Mouse (Mus musculus) G1E (cell line): ENCODE measurements at regions not wholly inside any gene's neighbourhood (a gene's known extent, or its start where the extent isn't known, plus 50 kb on each side); places are given as distances from the start of the nearest gene placed in this dataset.

Source experiments
- ATAC-seq: 2 replicates; pipeline ENCODE4 v1.8.0; 2016; ENCODE audit warnings: mild to moderate bottlenecking; ENCODE audit not compliant: insufficient number of reproducible peaks, poor library complexity, low FRiP score, severe bottlenecking; ENCODE audit errors: extremely low read depth
- DNase-seq: peaks from one replicate; pipeline ENCODE4 v3.0.0; 2012; ENCODE audit warnings: low spot score
- H3K27me3 ChIP-seq: 2 replicates; pipeline ENCODE4 v1.6.1; 2012; ENCODE audit warnings: mild to moderate bottlenecking, low read length, inconsistent platforms; ENCODE audit not compliant: insufficient read depth
- H3K36me3 ChIP-seq: replicated peaks from 2 replicates; pipeline ENCODE3; 2012; ENCODE audit warnings: mild to moderate bottlenecking, inconsistent platforms
- H3K4me1 ChIP-seq: 2 replicates; pipeline ENCODE4 v1.6.1; 2012; ENCODE audit warnings: low read depth, low read length, inconsistent platforms, mixed read lengths; ENCODE audit not compliant: insufficient read depth
- H3K4me3 ChIP-seq: 2 replicates; pipeline ENCODE4 v1.5.1; 2012; ENCODE audit warnings: low read depth, mild to moderate bottlenecking, inconsistent platforms, low read length, moderate library complexity, mixed read lengths
- H3K9me3 ChIP-seq: replicated peaks from 2 replicates; pipeline ENCODE4 v1.6.1; 2012; ENCODE audit warnings: inconsistent platforms
- CTCF ChIP-seq: IDR thresholded peaks from 2 replicates; pipeline ENCODE4 v1.5.1; 2012; ENCODE audit warnings: low read depth, low read length, inconsistent platforms, mixed read lengths
- GATA1 ChIP-seq: IDR thresholded peaks from 2 replicates; pipeline ENCODE4 v1.6.1; 2012; ENCODE audit warnings: borderline replicate concordance, low read length, inconsistent platforms, mixed read lengths
- GATA2 ChIP-seq: IDR thresholded peaks from 2 replicates; pipeline ENCODE4 v1.6.1; 2012; ENCODE audit warnings: low read depth, low read length, inconsistent platforms, borderline replicate concordance
- POLR2AphosphoS5 ChIP-seq: IDR thresholded peaks from 2 replicates; pipeline ENCODE4 v1.6.1; 2012; ENCODE audit warnings: low read depth, low read length, inconsistent platforms; ENCODE audit not compliant: insufficient replicate concordance
- TAL1 ChIP-seq: conservative IDR thresholded peaks from 2 replicates; pipeline ENCODE4 v1.6.1; 2012; ENCODE audit warnings: low read depth, low read length, inconsistent platforms, mixed read lengths

- H3K4me3 ChIP-seq: no peak overlapping the region
- DNase-seq (no peak), ATAC-seq (no peak)
- no peaks in the 10 kb centered on the region for H3K36me3 ChIP-seq
- 0 out of 2 replicates have a peak, but pooled peaks cover 2% of the 10 kb centered on the region for H3K9me3 ChIP-seq
- H3K27me3 ChIP-seq: peaks cover 18% of the 10 kb centered on the region
- TF ChIP-seq POLR2AphosphoS5 (no peak), GATA1 (no peak), TAL1 (no peak), GATA2 (no peak), CTCF (no peak)
- H3K4me1 ChIP-seq: no peaks in the 10 kb centered on the region
These were observed 633.5 kb downstream of the Zfp706 start for GRCm38 (mm10) chr15:36373900-36374611.

- no peak overlapping the region for H3K4me3 ChIP-seq
- ATAC-seq: no peak
These were observed 634.1 kb downstream of the Zfp706 start for GRCm38 (mm10) chr15:36373481-36373880.

GRCm38 (mm10) chr15:36371382-36371781 lies 636.2 kb downstream of the Zfp706 start:
- ATAC-seq (no peak), DNase-seq (no peak)
- H3K4me1 ChIP-seq: no peaks in the 10 kb centered on the region
- H3K27me3 ChIP-seq: peaks cover 18% of the 10 kb centered on the region
- no peaks in the 10 kb centered on the region for H3K36me3 ChIP-seq
- H3K4me3 ChIP-seq: no peak overlapping the region
- no peaks in the 10 kb centered on the region for H3K9me3 ChIP-seq
- TF ChIP-seq CTCF (no peak), GATA2 (no peak), GATA1 (no peak), TAL1 (no peak), POLR2AphosphoS5 (no peak)

More at GRCm38 (mm10) chr15:36373481-36373880, 634.1 kb downstream of the Zfp706 start:
- H3K27me3 ChIP-seq: peaks cover 18% of the 10 kb centered on the region
- H3K36me3 ChIP-seq: no peaks in the 10 kb centered on the region
- H3K4me1 ChIP-seq: no peaks in the 10 kb centered on the region
- H3K9me3 ChIP-seq: 0 out of 2 replicates have a peak, but pooled peaks cover 2% of the 10 kb centered on the region
- no peak for DNase-seq
- TF ChIP-seq POLR2AphosphoS5 (no peak), CTCF (no peak), TAL1 (no peak), GATA1 (no peak), GATA2 (no peak)

- Histone ChIP-seq H3K36me3 (no peaks in the 10 kb centered on the region), H3K4me1 (no peaks in the 10 kb centered on the region), H3K9me3 (no peaks in the 10 kb centered on the region), H3K4me3 (no peak overlapping the region), H3K27me3 (peaks cover 18% of the 10 kb centered on the region)
- ATAC-seq: no peak
- TF ChIP-seq TAL1 (no peak), CTCF (no peak), POLR2AphosphoS5 (no peak), GATA1 (no peak), GATA2 (no peak)
- DNase-seq: no peak
These were observed 636.7 kb downstream of the Zfp706 start for GRCm38 (mm10) chr15:36370906-36371305.

- Histone ChIP-seq H3K9me3 (no peaks in the 10 kb centered on the region), H3K4me3 (no peak overlapping the region), H3K36me3 (no peaks in the 10 kb centered on the region), H3K4me1 (no peaks in the 10 kb centered on the region), H3K27me3 (no peaks in the 10 kb centered on the region; the same call in 1 of the 2 replicates)
- no peak for DNase-seq
- no peak for ATAC-seq
- no peak for TF ChIP-seq POLR2AphosphoS5
- no peak for TF ChIP-seq TAL1
- no peak for TF ChIP-seq CTCF
- TF ChIP-seq GATA1: no peak
These were observed 640.3 kb downstream of the Zfp706 start for GRCm38 (mm10) chr15:36367296-36367695.

GRCm38 (mm10) chr15:36364757-36365156 lies 642.8 kb downstream of the Zfp706 start:
- no peak for TF ChIP-seq GATA1
- no peak for TF ChIP-seq POLR2AphosphoS5
- no peak for TF ChIP-seq CTCF
- no peak for TF ChIP-seq TAL1
- no peak for TF ChIP-seq GATA2
- DNase-seq (no peak), ATAC-seq (no peak)
- H3K27me3 ChIP-seq: peaks cover 3% of the 10 kb centered on the region; the same call in 1 of the 2 replicates
- H3K4me1 ChIP-seq: peaks cover 4% of the 10 kb centered on the region; the same call in 1 of the 2 replicates
- H3K36me3 ChIP-seq: no peaks in the 10 kb centered on the region
- no peaks in the 10 kb centered on the region for H3K9me3 ChIP-seq
- H3K4me3 ChIP-seq: no peak overlapping the region
